Mouse (Mus musculus) frontal cortex, adult (tissue): ENCODE measurements around the gene Myo1b.
A peak's percentile ranks its signal among the peaks of the same experiment; 100 is the strongest.
"Not testable (repeated sequence)": the region's sequence is repeated elsewhere in the genome, so short reads cannot be mapped to it uniquely, and the experiment has no call there.

Experiments used
- ATAC-seq: cut with Nextera tagmentation; 2 replicates; pipeline ENCODE4 v1.9.2; 2017; ENCODE audit warnings: mild to moderate bottlenecking, moderate library complexity, mixed read lengths; ENCODE audit not compliant: low TSS enrichment

The Myo1b gene

DNA sequence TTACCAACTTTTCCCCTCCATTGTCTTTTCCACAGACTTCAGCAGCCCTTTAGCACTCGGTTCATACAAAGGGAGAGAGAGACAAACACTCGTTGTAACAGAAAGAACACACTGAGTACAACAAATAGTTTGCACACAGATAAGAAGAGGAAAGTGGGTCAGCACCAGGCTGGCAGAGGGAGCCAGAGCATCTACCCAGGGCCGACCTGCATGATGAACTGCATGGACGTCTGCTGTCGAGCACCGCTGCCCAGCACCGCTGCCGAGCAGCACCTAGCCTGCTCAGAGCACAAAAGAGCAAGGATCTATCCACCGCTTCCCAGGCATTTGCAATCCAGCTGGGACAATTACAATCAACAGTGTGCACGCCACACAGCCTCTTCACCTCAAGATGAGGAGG is 19.9 kb downstream of the Myo1b start:
- ATAC-seq, result no peak

DNA sequence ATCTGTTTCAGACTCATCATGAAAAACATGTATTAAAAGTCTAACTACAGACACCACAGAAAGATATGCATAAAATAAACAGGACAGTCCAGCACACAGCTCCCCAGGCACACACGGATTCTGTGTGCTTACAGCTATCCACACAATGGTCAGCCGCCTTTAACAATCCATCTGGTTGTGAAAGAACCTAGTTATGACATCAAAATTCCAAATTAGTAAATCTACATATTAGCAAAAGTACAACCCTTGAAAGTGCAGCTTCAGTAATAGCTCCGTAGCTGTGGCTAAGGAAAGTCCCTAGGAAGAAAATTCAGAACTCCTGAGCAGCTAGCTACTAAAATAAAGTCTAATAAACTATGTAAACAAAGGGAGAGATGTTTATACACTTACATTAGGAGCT is 21.1 kb downstream of the Myo1b start:
- ATAC-seq, result no peak

DNA sequence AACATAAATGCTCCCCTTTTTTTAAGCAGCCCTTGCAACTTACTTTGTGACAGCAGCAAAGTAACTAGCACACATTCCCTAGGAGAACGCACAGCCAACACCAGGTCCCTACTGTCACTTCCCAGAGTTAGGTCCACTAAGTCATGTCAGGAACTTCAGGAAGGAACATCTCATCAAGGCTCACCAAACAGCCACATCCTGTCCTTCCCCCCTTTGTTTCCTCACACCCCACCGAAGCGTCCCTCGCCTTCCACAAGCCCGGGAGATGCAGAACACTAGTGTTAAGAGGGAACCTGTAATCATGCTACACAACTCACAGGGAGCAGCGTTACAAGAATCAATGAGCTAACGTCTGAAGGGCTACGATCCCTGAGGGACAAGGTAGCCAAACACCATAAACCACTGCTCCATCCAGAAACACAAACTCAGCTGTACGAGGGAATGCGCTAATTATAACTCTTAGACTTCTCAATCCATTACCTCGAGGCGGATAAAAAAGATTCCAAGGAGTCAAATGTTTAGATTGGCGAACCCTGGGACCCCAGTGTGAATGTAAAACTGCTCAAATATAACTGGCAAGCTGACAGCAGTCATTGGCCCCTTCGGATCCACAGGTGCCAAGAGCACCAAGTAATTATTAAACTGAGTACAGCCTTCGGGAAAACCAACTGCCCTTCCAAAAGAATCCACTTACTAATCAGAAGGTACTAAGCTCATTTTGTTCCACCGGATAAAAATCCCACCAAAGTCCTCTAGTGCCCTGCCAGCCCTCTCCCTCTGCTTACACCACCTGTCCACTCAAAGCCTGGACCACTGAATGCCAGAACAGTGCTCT is 22.1 kb downstream of the Myo1b start:
- ATAC-seq, result no peak

DNA sequence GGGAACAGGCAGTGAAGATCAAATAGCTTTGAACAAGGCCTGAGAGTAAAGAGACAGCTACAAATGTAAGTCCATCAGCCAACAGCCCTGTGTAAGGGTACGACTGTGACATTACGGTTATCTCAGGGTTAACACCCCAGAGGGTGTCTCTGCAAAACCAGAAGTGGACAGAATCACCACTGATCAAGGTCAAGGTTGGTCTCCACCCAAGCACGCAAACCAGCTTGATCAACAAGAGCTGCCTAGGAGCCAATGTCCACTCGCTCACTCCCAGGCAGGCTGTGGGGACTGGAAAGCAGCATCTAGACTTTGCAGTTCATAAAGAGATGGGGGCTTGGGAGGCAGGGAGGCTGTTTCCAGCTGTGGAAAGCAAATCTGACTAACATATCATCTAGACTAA is 23.9 kb downstream of the Myo1b start:
- no peak for ATAC-seq

DNA sequence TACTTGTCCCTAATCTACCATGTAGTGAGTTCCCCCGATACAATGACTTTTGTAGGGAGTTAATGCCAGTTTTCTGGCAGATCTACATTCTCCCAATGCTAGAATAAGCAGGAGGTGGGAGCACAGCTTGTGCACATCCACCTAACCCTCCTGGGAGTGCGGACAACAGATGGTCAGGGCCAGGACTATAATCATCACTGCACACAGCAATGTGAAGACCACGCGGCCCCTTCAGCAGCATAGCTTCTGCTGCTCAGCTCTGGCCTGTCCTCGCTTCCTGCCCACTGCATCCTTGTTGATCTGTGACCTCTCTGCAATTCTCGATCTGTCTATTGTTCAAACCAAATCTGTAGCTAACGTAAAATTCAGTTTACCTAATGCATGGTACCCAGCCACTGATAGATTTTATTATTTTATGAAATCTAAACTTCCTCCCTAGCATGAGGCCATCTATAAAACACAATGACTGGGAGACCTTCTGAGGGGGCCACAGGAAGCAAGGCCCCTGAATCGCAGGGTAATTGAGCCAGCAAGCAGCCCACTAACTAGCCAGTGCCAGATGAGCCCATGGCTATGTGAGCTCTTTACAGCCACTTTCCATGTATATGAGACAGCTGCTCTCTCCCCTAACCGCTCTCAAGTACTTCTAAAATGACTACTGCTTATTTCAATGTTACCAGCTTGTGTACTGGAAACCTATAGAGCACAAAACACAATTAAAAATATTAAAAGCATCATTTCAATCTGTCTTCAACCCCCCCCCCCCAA is 27.6 kb downstream of the Myo1b start:
- ATAC-seq, result 0 out of 2 replicates have a peak, but pooled peaks have one; percentile 9

DNA sequence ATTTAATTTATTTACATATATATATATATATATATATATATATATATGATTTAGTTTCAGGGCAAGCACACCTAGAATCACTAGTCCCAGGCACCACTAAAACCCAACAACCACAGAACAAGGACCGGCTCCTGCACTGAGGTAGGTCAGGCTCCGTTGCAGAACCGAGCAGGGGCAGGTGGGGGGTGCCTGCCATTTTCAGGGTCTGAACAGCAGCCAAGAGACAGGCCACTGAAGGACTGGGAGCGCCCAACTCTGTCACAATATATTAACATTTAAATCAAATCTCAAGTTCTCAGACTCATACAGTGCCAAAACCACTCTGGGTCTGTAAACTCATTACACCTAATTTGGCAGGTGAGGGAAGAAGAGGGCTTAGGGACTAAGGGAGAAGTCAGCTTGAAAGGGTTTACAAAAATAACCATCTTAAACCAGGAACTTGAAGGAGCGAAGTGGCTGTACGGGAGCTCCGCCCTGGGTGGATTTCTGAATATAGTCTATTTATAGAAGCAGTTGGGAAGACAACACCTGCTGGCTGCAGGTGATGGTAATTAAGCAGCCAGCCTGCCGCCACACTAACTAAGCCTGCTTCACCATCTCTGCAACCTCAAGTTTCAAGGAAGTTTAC is 30.4 kb downstream of the Myo1b start:
- no peak for ATAC-seq

DNA sequence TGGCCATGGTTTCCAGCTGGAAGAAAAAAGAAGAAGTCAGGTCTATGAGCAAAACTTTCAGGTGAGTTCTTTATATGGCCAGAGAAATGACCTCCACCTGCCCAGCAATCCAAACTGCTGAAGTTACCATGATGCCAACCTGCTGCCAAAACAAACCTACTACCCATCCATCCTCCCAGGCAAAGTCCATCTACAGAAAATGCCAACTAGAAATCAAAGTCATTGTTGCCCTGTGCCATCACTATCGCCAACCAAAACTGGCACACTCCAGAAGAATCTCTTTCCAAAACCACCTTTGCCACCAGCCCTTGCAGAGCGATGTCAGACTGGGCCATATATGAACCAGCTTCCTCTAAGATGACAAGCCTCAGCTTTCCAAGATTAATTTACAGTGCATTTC is 32.7 kb downstream of the Myo1b start:
- ATAC-seq, result no peak

DNA sequence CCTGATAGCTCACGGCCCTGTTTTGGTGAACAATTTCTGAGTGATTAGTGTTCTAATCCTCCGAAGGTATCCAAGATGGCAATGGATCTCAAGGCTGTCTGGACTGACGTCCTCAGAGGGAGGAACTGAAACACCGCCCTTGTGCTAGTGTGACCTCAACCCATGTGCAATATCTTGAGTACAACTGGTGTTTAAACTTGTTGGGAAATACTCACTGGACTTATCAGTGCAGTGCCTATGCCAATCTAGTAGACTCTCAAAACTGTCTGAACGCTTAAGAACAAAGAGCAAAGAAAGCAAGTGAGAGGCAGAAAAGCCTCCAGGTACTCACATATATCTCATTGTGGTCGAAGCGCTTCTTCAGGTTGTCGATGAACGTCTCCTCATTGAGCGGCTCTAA is 33.1 kb downstream of the Myo1b start:
- no peak for ATAC-seq

DNA sequence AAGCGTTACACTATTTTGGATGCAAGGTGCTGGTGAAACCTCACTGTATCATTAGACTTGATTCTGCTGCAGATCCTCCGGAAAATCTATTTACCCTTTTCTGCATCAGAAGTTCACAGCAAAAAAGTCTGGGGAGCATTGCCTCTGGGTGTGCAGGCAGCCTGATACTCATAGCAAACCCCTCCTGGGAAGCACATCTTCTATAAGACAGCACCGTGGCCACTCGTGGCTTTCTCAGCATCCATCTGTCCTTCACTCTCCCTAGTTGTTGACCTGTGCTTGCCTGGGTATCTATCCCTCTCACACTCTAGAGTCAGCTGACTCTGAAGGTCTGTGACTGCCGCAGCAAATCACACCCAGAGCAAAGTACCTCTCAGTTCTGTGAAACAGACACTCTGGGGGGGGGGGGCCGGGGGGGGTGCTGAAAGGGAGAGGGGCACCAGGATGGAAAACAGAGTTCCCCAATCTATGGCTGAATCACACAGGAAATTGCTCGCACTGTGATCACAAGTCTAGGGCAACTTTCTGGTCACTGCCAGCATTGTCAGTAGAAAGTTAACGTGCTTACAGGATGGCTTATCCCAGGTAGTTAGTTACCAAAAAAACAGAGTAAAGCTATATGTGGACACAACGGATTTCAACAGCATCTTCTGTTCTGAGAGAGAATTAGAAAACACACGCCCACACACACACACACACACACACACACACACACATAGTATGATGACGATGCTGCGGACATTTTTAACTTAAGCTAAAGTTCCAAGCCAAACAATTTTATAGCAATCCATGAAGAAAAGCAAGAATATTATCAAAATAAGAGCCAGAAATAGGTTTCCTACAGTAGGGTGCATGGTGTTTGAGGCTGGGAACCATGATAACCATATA is 35.7 kb downstream of the Myo1b start:
- peak; percentile 18 for ATAC-seq

DNA sequence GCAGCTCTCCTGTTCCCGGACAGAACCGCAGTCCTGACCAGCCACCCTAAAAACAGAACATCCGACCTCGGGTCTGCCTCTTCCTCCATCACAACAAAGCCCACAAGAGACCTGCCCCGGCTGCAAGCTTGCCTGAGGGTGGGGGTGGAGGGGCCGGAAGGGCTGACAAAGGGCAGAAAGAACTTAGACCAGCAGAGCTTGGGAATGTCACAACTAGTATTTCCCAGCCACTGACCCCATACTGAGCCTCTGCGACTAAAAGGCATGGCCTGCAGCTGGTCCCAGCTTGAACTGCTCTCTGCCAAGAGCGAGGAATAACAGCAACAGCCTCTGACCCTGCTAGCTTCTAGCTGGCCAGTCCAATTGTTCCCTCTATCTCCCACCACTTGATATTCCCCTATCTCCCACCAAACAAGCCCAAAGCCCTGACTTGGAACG is 36.5 kb downstream of the Myo1b start:
- no peak for ATAC-seq

DNA sequence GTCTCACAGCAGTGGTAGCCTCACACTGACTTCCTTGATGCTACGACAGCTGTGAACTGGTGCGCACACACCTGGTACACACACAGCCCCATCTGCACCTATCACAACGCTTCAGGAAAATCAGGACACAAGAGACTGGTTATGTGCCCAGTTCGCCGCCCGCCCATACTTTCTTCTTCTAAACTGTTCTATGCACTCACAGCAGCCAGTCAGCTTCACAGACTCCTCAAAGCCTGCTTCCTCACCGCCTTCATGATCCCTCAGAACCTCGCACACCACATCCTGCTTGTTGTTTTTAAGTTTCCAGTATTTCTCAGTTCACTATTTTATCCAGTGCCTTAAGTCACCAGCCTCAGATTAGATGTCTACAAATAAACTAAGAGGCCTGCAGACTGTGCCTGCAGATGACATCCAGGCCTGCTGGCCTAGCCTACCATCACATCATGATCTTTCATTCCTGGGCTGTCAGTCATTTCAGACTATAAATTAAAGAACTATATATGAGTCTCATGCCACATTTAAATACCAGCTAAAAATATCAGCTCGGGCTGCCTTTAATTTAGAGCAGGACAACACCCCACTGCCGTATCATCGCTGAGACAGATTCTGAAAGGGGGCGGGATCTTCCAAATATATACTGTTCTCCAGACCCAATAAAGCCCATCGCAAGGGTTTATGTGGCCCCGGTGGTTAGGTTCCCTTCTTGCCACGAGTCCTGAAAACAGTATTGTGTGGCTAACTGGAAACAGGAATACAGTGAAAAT is 40.2 kb downstream of the Myo1b start:
- ATAC-seq, result peak; percentile 62

DNA sequence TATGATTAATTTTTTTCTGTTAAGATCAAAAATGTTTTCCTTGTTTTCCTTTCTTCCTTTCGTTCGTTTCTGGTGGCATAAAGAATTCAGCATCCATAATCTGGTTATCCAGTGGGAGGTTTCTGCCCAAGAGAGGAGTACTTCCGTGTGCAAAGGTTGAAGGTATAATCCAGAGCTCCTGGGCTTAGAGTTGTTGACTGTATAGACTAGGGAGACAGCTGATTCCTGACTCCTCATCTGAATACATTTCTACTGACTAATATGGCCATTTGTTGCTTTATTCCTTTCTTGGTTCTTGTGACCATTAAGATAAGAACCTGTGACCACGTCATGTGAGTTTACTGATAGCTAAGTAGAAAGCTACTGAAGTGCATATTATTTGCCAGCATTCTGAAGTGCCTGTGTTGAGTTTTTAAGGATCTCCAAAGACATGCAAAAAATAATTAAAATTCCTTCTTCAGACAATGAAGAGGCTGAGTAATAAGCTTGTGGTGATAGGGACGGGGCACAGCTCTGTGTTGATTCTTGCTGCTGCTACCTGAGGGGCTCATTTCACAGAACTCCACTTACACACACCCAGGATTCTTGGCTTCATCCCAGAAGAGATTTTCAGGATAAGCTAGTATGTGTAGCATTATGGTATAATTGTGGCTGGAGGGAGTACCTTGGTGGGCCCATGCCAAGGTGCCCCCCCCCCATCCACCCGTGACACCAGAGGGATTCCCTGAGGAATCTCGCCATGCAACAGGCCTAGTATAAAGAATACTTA is 43.2 kb downstream of the Myo1b start:
- ATAC-seq, result no peak

DNA sequence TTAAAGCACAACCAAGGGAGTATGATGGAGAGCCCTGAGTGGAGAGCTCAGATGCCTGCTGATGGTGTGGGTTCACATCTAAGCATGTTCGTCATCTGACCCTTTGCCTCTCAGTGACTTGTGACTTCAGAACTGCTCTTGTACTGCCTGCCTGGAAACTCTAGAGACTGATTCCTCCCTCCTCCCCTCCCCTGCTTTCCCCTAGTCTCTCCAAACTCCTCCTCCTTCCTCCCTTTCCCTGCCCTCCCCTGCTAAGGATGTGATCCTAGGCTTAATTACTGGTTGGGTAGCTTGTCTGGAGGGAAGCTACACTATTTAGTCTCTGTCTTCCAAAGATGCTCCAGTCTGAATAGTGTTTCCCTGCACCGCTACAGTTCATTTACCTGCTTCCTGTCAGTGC is 44.6 kb downstream of the Myo1b start:
- ATAC-seq, result not testable (repeated sequence)

DNA sequence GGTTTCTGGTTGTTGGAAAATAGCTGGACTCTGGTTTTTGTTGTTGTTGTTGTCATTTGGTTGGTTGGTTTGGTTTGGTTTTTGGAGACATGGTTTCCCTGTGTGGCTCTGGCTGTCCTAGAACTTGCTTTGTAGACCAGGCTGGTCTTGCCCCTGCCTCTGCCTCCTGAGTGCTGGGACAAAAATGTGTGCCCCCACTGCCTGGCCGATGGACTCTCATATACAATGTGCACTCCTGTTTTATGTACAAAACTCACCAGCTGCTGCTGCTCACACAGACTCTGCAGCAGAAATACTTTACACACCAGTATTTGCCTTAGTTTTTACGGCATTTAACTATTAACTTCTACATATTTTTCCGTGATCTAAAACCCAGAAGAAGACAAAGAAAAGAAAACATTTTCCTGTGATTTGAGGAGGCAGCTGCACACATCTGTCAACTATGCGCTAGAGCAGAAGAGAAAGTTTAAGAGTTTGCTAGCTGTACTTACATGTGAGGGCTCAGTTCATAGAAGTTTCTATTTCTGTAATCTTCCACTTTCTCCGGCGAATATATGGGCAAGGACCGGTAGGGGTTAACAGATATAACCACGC is 52.9 kb downstream of the Myo1b start:
- no peak for ATAC-seq

DNA sequence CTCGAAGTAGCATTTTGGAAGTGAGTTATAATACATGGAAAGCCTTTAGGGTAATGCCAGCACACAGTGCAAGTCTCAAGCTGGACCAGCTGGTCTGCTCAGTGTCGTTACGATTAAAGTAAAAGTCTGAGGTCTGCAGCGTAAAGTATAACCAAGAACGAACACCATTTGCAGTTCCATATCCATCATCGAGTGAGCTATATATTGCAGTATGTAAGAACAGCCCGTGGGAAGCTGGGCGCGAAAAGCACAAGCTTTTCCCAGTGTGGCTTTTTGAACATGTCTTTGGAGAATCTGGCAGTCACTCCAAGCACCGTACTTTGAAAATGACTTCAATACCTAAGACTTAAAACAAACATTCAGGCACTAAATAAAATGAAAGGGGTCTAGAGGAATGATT is 55.0 kb downstream of the Myo1b start:
- ATAC-seq, result peak; percentile 91

DNA sequence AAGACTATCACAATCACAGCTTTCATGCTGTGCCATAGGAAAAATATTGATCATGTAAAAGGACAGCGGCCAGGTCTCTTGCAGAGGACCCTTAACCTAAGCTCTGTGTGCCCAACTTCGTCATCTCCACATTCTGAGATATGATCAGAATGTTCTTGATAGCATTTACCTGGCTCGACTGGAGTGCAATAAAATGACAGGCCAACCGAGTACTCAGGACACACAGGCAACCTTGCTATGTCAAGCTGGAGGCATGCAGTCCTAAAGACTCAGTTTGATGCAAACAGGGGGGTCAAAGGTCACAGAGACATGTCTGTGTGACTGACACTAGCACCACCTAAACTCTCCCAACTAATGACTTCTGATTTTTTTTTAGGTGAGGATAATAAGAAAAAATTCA is 58.9 kb downstream of the Myo1b start:
- ATAC-seq, result no peak

DNA sequence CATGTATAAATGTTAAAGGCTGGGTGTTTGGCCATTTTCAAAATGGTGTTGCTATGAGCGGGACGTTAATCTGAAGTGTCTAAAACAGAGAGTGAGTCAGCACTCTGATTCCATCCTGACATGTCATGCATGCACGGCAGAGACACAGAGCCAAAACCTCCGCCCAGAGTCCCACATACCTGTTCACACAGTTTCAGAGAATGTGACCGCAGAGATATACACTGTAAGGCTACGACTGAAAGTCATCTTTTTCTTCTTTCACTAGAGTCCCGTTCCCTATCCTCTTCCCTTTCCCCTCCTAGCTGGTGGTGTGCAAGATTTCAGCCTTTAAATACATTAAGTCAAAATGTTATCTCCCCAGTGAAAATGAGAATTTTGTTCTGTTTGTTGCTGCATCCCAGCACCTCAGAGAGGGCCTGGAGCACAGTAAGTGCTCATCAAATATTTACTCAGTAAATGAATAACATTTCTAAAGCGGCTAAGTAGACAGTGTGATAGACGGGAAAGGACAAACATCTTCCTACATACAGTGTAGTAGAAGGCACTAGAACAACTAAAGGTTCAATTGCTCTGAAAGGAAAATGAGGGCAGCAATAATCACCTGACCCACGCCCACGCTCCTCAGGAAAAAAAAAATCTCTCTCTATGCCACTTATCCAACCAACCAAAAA is 59.5 kb downstream of the Myo1b start:
- ATAC-seq, result no peak

DNA sequence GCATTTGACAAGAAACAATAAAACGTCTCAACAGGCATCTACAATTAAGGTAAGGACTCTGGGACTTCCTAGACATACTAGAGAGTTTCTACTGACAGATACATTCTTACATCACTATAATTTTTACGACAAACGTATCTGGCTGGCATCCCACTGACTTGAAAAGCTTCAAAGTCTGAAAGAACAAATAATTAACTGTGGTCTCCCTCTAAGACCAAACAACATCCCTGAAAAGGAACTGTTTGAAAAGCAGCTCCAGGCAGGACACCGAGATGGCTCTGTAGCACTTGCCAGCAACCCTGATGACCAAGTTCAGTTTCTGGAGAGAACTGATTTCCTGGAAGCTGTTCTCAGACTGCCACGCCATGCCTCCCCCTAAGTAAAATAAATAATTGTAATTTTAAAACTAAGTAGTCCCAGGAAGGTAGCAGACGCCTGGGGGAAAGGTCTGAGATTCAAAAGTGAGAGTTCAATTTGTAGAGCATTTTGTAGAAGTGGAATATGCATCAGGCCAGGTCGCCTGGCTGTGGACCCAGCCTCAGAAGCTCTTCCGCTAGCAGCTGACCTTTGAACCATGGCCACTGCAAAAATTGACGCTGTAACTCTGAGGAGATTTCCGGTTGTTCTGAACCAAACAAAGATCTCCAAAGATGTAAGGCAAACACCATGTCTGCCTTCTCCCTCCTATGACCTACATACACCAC is 60.2 kb downstream of the Myo1b start:
- no peak for ATAC-seq

DNA sequence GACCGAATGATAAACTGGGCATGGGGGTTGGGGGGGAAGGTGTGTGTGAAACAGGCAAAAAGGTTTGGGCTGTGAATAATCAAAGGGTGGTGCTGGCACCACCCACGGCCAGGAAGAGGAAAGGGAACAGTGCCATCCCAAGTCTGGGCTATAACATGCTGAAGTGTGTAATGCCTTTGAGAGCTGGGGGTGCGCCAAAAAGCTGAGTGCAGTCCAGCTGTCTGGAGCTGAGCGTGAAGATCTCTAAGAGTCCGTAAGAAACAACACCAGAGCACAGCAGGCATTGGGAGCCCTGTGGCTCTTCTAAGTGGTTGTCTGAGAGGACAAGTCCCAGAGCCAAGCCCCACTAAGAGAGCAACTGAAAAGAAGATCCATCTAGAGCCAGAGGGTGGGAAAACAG is 63.6 kb downstream of the Myo1b start:
- ATAC-seq, result peak; percentile 71
